Mouse (Mus musculus) megakaryocyte, embryonic 14.5 days (primary cell): ENCODE results near the gene Sec24b.

Experiments
- FLI1 ChIP-seq: IDR thresholded peaks from 2 replicates; pipeline ENCODE4 v1.6.1; 2012; ENCODE audit warnings: low read length, inconsistent platforms, mixed read lengths
- GATA1 ChIP-seq: IDR thresholded peaks from 3 replicates; pipeline ENCODE4 v1.6.1; 2012; ENCODE audit warnings: mixed read lengths, low read length, inconsistent platforms, borderline replicate concordance

- no peak for TF ChIP-seq GATA1
- TF ChIP-seq FLI1 = no peak
Measured at GRCm38 (mm10) chr3:130054587-130054986, 6.8 kb downstream of the Sec24b start.
